Mouse (Mus musculus) limb, embryonic 12.5 days (tissue): ENCODE data around the gene Lrpprc. TPM values are rescaled to one million over a fixed set of nuclear protein-coding genes. Genes with fewer than 3 reads are reported as not detected.

Experiments
- ATAC-seq: fragments of 200-750 bp; cut with Nextera tagmentation; 2 replicates; pipeline ENCODE4 v1.8.0; 2017; ENCODE audit warnings: low read depth, moderate TSS enrichment; ENCODE audit not compliant: insufficient number of reproducible peaks, insufficient read depth, low FRiP score, low TSS enrichment
- H3K27ac ChIP-seq: fragments of 300-500 bp; sonication (generic); 2 replicates; pipeline ENCODE4 v1.5.1; 2016; ENCODE audit warnings: mild to moderate bottlenecking, moderate library complexity
- H3K27me3 ChIP-seq: fragments of 300-500 bp; sonication (generic); 2 replicates; pipeline ENCODE4 v1.6.1; 2016; ENCODE audit warnings: mild to moderate bottlenecking, moderate library complexity
- H3K36me3 ChIP-seq: fragments of 300-500 bp; sonication (generic); 2 replicates; pipeline ENCODE4 v1.6.1; 2016; ENCODE audit warnings: mild to moderate bottlenecking, moderate library complexity
- H3K4me1 ChIP-seq: fragments of 300-500 bp; sonication (generic); replicated peaks from 2 replicates; pipeline ENCODE4 v1.6.1; 2016
- H3K4me2 ChIP-seq: fragments of 300-500 bp; sonication (generic); 2 replicates; pipeline ENCODE4 v1.6.1; 2016; ENCODE audit warnings: mild to moderate bottlenecking, moderate library complexity
- H3K4me3 ChIP-seq: fragments of 300-500 bp; sonication (generic); replicated peaks from 2 replicates; pipeline ENCODE4 v1.5.1; 2016; ENCODE audit warnings: mild to moderate bottlenecking
- H3K9ac ChIP-seq: fragments of 300-500 bp; sonication (generic); replicated peaks from 2 replicates; pipeline ENCODE4 v1.6.1; 2016; ENCODE audit warnings: mild to moderate bottlenecking, moderate library complexity
- H3K9me3 ChIP-seq: fragments of 300-500 bp; sonication (generic); 2 replicates; pipeline ENCODE4 v1.6.1; 2016; ENCODE audit warnings: mild to moderate bottlenecking, moderate library complexity
- WGBS: fragments of 180-500 bp; shearing (Covaris S2); methylation state at CpG from one replicate; pipeline ENCODE4 v1.1.7; 2016; 5-methylcytosine and 5-hydroxymethylcytosine counted together
- polyA plus RNA-seq: library from polyadenylated mRNA; unstranded; fragments of >200 nt; fragmentation: Nextera tagmentation; extraction: Ambion mirVana; gene quantifications from 2 replicates; pipeline ENCODE4 v1.2.1, GENCODE M21; 2016

Gene Lrpprc
- polyA plus RNA-seq, 1 experiment from 2014 or later = 59.1 TPM

DNA sequence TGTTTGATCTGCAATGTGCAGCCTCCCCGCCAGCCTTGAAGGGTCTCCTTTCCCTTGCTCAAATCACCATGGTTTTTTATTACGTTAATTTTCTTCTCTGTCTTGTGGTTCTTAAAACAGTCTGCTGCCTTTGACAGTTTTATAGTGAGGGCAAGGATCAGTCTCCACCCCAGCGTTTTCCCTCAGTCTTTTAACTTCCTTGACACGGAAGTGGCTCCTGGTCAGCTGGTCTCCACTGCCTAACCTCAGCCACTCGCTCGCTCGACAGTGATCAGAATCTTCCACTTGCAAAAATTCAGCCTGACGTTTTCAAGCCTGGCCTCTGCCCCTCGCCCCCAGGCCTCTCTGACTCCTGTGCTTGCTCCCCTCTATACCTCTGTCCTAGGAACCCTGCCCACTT, 124.9 kb downstream of the Lrpprc start:
- Histone ChIP-seq H3K9me3 (no peaks in the 10 kb centered on the region), H3K9ac (no peak overlapping the region), H3K27me3 (no peaks in the 10 kb centered on the region), H3K4me2 (peak overlapping the region; percentile 3; the same call in 1 of the 2 replicates), H3K4me1 (peaks cover 16% of the 10 kb centered on the region), H3K36me3 (no peaks in the 10 kb centered on the region), H3K27ac (no peak overlapping the region), H3K4me3 (no peak overlapping the region)
- 9% methylated on average over 9 of the region's 9 CpGs for WGBS
- no peak for ATAC-seq

DNA sequence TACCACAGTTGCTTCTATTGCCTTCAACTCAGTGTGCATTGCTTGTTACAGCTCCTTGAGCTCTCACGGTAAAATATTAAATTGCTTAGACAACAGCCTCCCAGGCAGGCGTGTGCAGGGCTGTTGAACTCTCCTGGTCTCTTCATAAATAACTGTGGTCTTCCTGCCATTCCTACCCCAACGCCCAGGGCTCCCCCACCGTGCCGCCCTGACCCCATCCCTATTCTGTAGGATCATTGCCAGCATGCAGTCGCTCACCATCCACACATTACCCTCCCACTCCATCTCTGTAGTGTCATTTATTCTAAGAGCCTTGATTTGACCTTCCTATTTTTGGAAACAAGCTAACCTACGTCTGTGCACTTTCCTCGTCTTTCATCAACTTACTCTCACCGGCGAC, 125.5 kb downstream of the Lrpprc start:
- H3K9me3 ChIP-seq = no peaks in the 10 kb centered on the region
- ATAC-seq = no peak
- H3K36me3 ChIP-seq = no peaks in the 10 kb centered on the region
- no peak overlapping the region for H3K9ac ChIP-seq
- peaks cover 16% of the 10 kb centered on the region for H3K4me1 ChIP-seq
- H3K27ac ChIP-seq = no peak overlapping the region
- no peaks in the 10 kb centered on the region for H3K27me3 ChIP-seq
- no peak overlapping the region for H3K4me2 ChIP-seq
- H3K4me3 ChIP-seq = no peak overlapping the region
- 39% methylated on average over 10 of the region's 10 CpGs for WGBS

DNA sequence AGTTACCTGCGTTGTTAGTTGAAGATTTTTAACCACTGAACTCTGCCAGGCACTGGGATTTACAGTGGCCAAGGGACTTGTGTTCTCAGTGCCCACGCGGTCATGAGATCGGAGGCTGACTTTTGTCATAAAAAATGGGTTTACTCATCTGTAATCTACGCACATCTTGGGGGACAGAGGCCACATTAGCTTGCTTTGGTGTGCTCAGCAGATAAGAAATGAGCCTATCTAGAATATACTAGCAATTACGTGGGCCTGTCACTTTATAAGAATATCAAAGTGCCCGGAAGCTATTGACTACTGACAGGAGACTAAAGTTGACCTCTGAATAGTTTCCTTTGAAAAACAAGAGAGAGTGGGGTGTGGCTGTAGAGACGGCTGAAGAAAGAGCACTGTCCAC, 131.6 kb downstream of the Lrpprc start:
- Histone ChIP-seq H3K9me3 (no peaks in the 10 kb centered on the region), H3K4me1 (peaks cover 16% of the 10 kb centered on the region), H3K36me3 (no peaks in the 10 kb centered on the region), H3K9ac (no peak overlapping the region), H3K27me3 (no peaks in the 10 kb centered on the region), H3K4me3 (no peak overlapping the region), H3K4me2 (no peak overlapping the region), H3K27ac (no peak overlapping the region)
- 86% methylated on average over 8 of the region's 8 CpGs for WGBS
- no peak for ATAC-seq

DNA sequence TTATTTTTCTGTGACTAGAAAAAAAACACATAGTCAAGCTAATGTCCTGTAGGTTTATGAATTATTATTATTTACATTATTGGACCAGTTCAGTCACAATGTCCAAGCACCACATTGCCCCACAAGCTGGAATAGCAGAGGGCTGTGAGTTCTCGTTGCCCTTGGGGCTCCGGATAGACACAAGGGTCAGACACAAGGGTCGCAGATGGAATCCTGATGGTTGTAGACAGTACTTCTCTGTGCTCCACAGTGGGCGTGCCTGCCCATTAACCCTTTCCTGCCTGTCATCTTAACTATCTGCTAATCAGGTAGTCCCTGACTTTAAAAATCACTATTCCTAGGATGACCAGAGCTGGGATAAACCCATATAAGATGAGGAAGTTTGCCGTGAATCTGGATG, 132.4 kb downstream of the Lrpprc start:
- no peaks in the 10 kb centered on the region for H3K27me3 ChIP-seq
- H3K4me2 ChIP-seq = no peak overlapping the region
- ATAC-seq = no peak
- H3K36me3 ChIP-seq = no peaks in the 10 kb centered on the region
- H3K4me1 ChIP-seq = peaks cover 14% of the 10 kb centered on the region
- H3K9ac ChIP-seq = no peak overlapping the region
- no peak overlapping the region for H3K4me3 ChIP-seq
- H3K9me3 ChIP-seq = no peaks in the 10 kb centered on the region
- H3K27ac ChIP-seq = no peak overlapping the region
- 37% methylated on average over 5 of the region's 5 CpGs for WGBS

DNA sequence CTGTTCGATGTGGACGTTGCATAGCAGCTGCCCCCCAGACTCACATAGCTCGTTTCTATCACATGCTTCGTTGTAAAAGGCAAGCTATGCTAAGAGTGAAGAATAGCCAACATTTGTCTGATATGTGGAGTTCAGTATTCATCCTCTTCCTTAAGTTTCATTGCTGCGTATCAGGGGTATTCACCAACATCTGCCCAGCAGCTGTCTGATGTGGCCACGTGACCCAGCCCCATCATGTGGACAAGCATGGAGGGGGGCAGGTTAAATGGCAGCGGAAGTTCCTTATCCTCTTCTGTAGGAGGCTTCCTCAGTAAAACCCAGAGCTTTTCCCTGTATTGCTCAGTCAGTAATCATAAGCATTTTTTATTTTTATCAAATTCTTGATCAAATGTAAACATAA, 132.8 kb downstream of the Lrpprc start:
- ATAC-seq = no peak
- 63% methylated on average over 7 of the region's 7 CpGs for WGBS

DNA sequence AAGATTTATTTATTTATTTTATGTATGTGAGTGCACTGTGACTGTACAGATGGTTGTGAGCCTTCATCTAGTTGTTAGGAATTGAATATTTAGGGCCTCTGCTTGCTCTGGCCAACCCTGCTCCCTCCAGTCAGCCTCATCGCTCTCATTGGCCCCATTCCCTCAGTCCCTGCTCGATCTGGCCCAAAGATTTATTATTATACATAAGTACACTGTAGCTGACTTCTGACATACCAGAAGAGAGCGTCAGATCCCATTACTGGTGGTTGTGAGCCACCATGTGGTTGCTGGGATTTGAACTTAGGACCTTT, 133.2 kb downstream of the Lrpprc start:
- Histone ChIP-seq H3K36me3 (no peaks in the 10 kb centered on the region), H3K27ac (no peak overlapping the region), H3K9ac (no peak overlapping the region), H3K4me1 (peaks cover 14% of the 10 kb centered on the region), H3K4me2 (no peak overlapping the region), H3K9me3 (no peaks in the 10 kb centered on the region), H3K27me3 (no peaks in the 10 kb centered on the region), H3K4me3 (no peak overlapping the region)
- no peak for ATAC-seq
- 77% methylated on average over 3 of the region's 3 CpGs for WGBS

More for the DNA sequence above, 132.8 kb downstream of the Lrpprc start:
- Histone ChIP-seq H3K9me3 (no peaks in the 10 kb centered on the region), H3K36me3 (no peaks in the 10 kb centered on the region), H3K4me2 (no peak overlapping the region), H3K27me3 (no peaks in the 10 kb centered on the region), H3K4me1 (peaks cover 14% of the 10 kb centered on the region), H3K27ac (no peak overlapping the region), H3K9ac (no peak overlapping the region), H3K4me3 (no peak overlapping the region)

- no peak for ATAC-seq
- 72% methylated on average over 19 of the region's 19 CpGs for WGBS
- Histone ChIP-seq H3K27ac (no peak overlapping the region), H3K36me3 (no peaks in the 10 kb centered on the region), H3K27me3 (no peaks in the 10 kb centered on the region), H3K4me2 (no peak overlapping the region), H3K4me3 (no peak overlapping the region), H3K9me3 (no peaks in the 10 kb centered on the region), H3K4me1 (peaks cover 14% of the 10 kb centered on the region), H3K9ac (no peak overlapping the region)
Observed at GRCm38 (mm10) chr17:84656653-84657421, 133.8 kb downstream of the Lrpprc start.

- H3K4me3 ChIP-seq = no peak overlapping the region
- no peak overlapping the region for H3K4me2 ChIP-seq
- no peaks in the 10 kb centered on the region for H3K27me3 ChIP-seq
- no peaks in the 10 kb centered on the region for H3K9me3 ChIP-seq
- peaks cover 14% of the 10 kb centered on the region for H3K4me1 ChIP-seq
- H3K9ac ChIP-seq = no peak overlapping the region
- H3K36me3 ChIP-seq = no peaks in the 10 kb centered on the region
- no peak for ATAC-seq
- 68% methylated on average over 5 of the region's 5 CpGs for WGBS
- no peak overlapping the region for H3K27ac ChIP-seq
Observed at GRCm38 (mm10) chr17:84656205-84656604, 134.4 kb downstream of the Lrpprc start.

Other genes starting within 250 kb of the Lrpprc start
- 41.5 and 42.1 TPM in 2 replicates for gene Dync2li1, start 164.3 kb downstream of the Lrpprc start, polyA plus RNA-seq
- gene Abcg8, start 114.5 kb downstream of the Lrpprc start, polyA plus RNA-seq = 0.11 TPM in 1 of 2 replicates, not detected in the other
- 0.95 and 1.1 TPM in 2 replicates for gene Abcg5, start 107.8 kb downstream of the Lrpprc start, polyA plus RNA-seq
- 91.4 and 95.3 TPM in 2 replicates for gene Ppm1b, start 166.0 kb upstream of the Lrpprc start, polyA plus RNA-seq
- gene Slc3a1, start 237.6 kb upstream of the Lrpprc start, polyA plus RNA-seq = 0.25 and 0.59 TPM in 2 replicates